Mouse (Mus musculus) kidney, embryonic 14.5 days (tissue): ENCODE measurements around the gene Sprr2a2. TPM values are rescaled to one million over a fixed set of nuclear protein-coding genes. Genes with fewer than 3 reads are reported as not detected.
"Not testable (repeated sequence)": the region's sequence is repeated elsewhere in the genome, so short reads cannot be mapped to it uniquely, and the experiment has no call there.

Source experiments
- ATAC-seq: fragments of 200-750 bp; cut with Nextera tagmentation; 2 replicates; pipeline ENCODE4 v1.8.0; 2017; ENCODE audit warnings: moderate number of reproducible peaks, mild to moderate bottlenecking, moderate TSS enrichment, moderate library complexity; ENCODE audit not compliant: low FRiP score, low TSS enrichment
- H3K27ac ChIP-seq: fragments of 300-500 bp; sonication (generic); 2 replicates; pipeline ENCODE4 v1.5.1; 2014; ENCODE audit warnings: low read depth, mild to moderate bottlenecking, low read length, moderate library complexity, mixed read lengths
- H3K27me3 ChIP-seq: fragments of 300-500 bp; sonication (generic); 2 replicates; pipeline ENCODE4 v1.6.1; 2014; ENCODE audit warnings: mild to moderate bottlenecking, low read length; ENCODE audit not compliant: control insufficient read depth, insufficient read depth
- H3K36me3 ChIP-seq: fragments of 300-500 bp; sonication (generic); 2 replicates; pipeline ENCODE4 v1.6.1; 2014; ENCODE audit warnings: low read length, mixed read lengths; ENCODE audit not compliant: control insufficient read depth, insufficient read depth
- H3K4me1 ChIP-seq: fragments of 300-500 bp; sonication (generic); 2 replicates; pipeline ENCODE4 v1.6.1; 2014; ENCODE audit warnings: low read length, mixed read lengths; ENCODE audit not compliant: control insufficient read depth, insufficient read depth
- H3K4me2 ChIP-seq: fragments of 300-500 bp; sonication (generic); replicated peaks from 2 replicates; pipeline ENCODE4 v1.6.1; 2014; ENCODE audit warnings: low read depth, mild to moderate bottlenecking, low read length
- H3K4me3 ChIP-seq: fragments of 300-500 bp; sonication (generic); 2 replicates; pipeline ENCODE4 v1.5.1; 2014; ENCODE audit warnings: mild to moderate bottlenecking, low read length
- H3K9ac ChIP-seq: fragments of 300-500 bp; sonication (generic); 2 replicates; pipeline ENCODE4 v1.6.1; 2014; ENCODE audit warnings: low read depth, mild to moderate bottlenecking, low read length, moderate library complexity
- H3K9me3 ChIP-seq: fragments of 300-500 bp; sonication (generic); 2 replicates; pipeline ENCODE4 v1.6.1; 2016; ENCODE audit warnings: low read length; ENCODE audit not compliant: control insufficient read depth
- WGBS: fragments of 180-500 bp; shearing (Covaris S2); extraction: QIAGEN DNeasy Blood & Tissue Kit; methylation state at CpG from one replicate; pipeline ENCODE4 v1.1.7; 2014; 5-methylcytosine and 5-hydroxymethylcytosine counted together
- polyA plus RNA-seq: library from polyadenylated mRNA; unstranded; fragments of >200 nt; fragmentation: Nextera tagmentation; extraction: Ambion mirVana; gene quantifications from 2 replicates; pipeline ENCODE4 v1.2.1, GENCODE M21; 2014

Gene Sprr2a2
- polyA plus RNA-seq, result 0.47 TPM in 1 of 2 replicates, not detected in the other

DNA sequence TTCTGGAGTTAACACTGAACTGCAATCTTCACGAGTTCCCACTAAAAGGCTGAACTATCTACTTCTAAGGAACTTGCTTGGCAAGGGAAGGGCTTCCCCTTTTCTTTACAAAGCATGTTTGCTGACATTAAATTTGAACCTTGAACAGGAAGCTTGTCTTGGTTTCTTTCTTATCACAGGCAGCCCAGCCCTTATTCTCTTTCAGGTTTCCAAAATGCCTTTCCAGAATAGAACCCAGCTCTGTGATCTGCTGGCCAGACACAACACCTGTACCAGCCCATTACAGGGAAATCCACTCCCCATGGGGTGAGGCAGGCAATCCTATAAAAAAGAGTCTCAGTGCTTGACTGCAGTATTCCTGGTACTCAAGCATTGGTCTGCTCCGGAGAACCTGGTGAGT is at the start of gene Sprr2a2, which contains the start of gene Sprr2a1:
TSS of gene Sprr2a2 (plus strand) at position 352 of the 400 bp plus-strand sequence.
TSS of gene Sprr2a1 (plus strand) at position 231 of the 400 bp plus-strand sequence.
- not testable (repeated sequence) for H3K9me3 ChIP-seq, H3K27me3 ChIP-seq, H3K36me3 ChIP-seq, H3K27ac ChIP-seq, H3K4me3 ChIP-seq, H3K4me1 ChIP-seq, H3K9ac ChIP-seq, ATAC-seq, H3K4me2 ChIP-seq
- no CpG with 5 or more reads among the region's 2 CpGs for WGBS

DNA sequence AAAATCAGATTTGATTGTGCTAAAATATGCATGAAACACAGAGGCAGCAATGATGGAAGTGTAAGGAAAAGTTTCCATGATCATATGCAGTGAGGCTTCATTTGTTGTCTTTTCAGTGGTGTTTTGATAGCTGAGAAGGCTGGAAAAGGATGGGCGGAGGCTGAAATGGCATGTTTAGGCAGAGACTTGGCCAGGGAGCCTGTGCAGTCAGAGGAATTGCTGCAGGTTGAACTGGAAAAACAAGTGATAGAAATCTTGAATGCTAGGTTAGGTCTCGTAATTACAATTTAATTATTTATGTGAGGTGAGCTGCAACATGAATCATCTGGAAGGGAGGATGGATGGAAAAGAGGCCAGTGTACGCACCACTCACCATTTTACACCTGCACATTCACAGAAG is 45.9 kb upstream of the Sprr2a2 start:
- Histone ChIP-seq H3K4me2 (no peak overlapping the region), H3K27me3 (no peaks in the 10 kb centered on the region), H3K27ac (no peak overlapping the region), H3K4me1 (no peaks in the 10 kb centered on the region), H3K4me3 (no peak overlapping the region), H3K9ac (no peak overlapping the region), H3K36me3 (no peaks in the 10 kb centered on the region), H3K9me3 (no peaks in the 10 kb centered on the region)
- ATAC-seq, result no peak
- WGBS, result 56% methylated on average over 3 of the region's 3 CpGs

DNA sequence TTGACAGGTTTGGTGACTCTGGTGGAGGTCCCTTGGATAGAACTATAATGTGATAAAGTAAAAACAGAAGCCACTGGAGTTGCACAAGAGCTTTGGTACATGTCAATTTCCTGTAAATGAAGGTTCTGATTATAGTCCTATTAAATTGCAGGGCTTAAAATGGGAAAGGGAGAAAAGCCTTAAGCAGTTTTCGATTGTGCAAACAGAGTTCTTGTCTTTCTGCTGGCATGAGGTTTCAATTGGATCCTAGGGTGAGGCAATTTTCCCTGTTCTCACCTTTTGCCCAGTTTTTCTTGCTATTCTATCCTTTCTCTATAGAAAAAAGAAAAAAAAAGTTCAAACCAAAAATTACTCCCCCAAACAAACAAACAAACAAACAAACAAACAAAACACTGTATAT is 38.8 kb upstream of the Sprr2a2 start:
- H3K27me3 ChIP-seq, result no peaks in the 10 kb centered on the region
- H3K9me3 ChIP-seq, result no peaks in the 10 kb centered on the region
- WGBS, result 74% methylated on average over 1 of the region's 1 CpGs
- H3K9ac ChIP-seq, result no peak overlapping the region
- H3K4me2 ChIP-seq, result no peak overlapping the region
- no peaks in the 10 kb centered on the region for H3K36me3 ChIP-seq
- ATAC-seq, result no peak
- H3K27ac ChIP-seq, result no peak overlapping the region
- H3K4me1 ChIP-seq, result no peaks in the 10 kb centered on the region
- H3K4me3 ChIP-seq, result no peak overlapping the region

DNA sequence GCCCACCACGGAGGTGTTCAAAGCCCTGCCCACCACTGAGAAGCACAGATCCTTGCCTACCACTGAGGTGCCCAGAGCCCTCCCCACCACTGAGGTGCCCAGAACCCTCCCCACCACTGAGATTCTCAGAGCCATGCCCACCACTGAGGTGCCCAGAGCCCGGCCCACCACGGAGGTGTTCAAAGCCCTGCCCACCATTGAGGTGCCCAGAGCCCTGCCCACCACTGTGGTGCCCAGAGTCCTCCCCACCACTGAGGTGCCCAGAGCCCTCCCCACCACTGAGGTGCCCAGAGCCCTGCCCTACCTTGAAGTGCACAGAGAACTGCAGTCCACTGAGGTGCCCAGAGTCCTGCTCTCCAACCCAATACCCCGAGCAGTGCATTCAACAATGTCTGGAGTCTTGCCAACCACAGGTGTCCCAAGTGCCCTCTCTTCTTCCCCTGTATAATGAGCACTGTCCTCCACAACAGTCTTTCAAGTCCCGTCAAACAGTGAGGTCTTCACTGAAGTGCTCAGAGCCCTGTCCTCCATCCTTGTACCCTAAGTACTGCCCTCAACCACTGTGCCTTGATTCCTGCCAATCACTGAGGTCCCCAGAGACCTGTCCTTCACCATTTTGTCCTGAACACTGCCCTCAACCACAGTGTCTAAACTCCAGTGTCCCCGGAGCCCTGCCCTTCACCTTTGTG is 20.1 kb upstream of the Sprr2a2 start:
- H3K27me3 ChIP-seq, result no peaks in the 10 kb centered on the region
- no peak overlapping the region for H3K4me3 ChIP-seq
- no peak overlapping the region for H3K9ac ChIP-seq
- H3K9me3 ChIP-seq, result no peaks in the 10 kb centered on the region
- no peaks in the 10 kb centered on the region for H3K36me3 ChIP-seq
- no peak for ATAC-seq
- H3K4me1 ChIP-seq, result no peaks in the 10 kb centered on the region
- no peak overlapping the region for H3K27ac ChIP-seq
- no peak overlapping the region for H3K4me2 ChIP-seq
- 90% methylated on average over 6 of the region's 6 CpGs for WGBS

DNA sequence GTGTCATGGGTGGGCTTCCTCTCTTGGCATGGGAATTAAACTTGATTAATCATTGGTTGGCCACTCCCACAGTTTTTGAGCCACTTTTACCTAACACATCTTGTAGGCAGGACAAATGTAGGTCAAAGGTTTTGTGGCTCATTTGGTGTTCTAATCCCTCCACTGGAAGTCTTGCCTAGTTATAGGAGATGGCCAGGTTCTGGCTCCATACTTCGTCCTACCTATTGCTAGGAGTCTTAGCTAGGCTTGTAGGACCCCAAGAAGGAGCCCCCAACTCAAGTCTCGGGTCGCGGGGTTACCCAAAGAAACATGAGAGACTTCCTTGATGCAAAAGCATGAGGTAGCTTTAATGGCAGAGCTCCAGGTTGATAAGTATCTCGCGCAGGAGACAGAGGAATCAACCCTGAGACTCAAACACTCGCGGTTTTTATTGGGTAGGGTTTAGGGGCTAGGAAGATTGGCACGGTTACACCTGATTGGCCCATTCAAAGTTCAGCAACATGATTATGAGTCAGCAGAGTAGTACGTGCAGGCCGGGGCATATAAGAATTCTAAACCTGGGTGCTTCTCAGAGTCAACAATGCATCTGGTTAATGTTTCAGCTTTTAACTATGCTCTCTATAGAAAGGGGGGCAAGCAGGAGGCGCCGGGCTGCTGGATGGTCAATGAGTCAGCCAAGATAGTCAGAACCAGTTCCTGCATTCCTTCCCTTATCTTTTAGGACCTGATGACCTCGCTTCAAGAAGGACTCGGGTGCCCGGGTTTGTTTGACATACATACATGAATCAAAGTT is 4.4 kb upstream of the Sprr2a2 start:
- peak; percentile 76 for ATAC-seq
- H3K9ac ChIP-seq, H3K27ac ChIP-seq, H3K27me3 ChIP-seq, H3K4me3 ChIP-seq, H3K36me3 ChIP-seq, H3K4me2 ChIP-seq, H3K9me3 ChIP-seq, H3K4me1 ChIP-seq: not testable (repeated sequence)
- WGBS, result no CpG with 5 or more reads among the region's 16 CpGs

DNA sequence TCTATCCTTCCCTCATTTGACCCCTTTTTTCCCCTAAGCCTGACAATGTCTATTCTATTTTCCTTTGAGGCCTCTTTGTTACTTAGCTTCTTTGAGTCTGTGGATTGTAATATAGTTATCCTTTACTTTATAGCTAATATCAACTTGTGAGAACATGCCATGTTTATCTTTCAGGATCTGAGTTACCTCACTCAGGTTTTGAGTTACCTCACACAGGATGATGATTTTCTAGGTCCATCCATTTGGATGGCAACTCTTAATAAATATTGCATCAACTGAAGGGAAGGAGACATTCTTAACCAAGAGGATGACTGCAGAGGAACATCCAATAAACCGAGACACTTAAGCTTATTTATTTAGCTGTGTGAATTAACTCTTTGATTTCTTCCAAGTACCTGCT is 3.7 kb upstream of the Sprr2a2 start:
- H3K27me3 ChIP-seq, H3K4me3 ChIP-seq, H3K9ac ChIP-seq, H3K9me3 ChIP-seq, H3K27ac ChIP-seq, H3K36me3 ChIP-seq, H3K4me2 ChIP-seq, H3K4me1 ChIP-seq: not testable (repeated sequence)
- WGBS, result no CpG with 5 or more reads among the region's 1 CpGs
- peak; percentile 34; the same call in 1 of the 2 replicates for ATAC-seq

DNA sequence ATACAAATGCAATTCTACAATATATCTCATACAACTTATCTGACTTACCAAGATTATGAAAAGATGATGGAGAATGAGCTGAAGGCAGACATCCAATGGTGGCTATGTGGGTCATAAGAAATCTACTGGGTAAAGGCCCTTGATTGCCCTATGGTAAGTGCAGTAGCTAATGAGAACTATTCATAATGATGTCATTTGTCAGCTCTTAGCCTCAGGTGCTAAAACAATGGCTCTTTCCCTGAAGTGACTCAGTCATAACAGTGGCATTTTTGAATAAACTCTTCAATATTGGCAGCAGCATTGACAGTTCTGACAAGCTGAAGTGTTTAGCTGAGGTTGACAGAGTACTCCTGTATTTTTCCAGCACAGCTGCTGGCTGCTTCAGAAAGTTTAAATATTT is 2.1 kb upstream of the Sprr2a2 start:
- ATAC-seq, H3K27ac ChIP-seq, H3K9me3 ChIP-seq: not testable (repeated sequence)

DNA sequence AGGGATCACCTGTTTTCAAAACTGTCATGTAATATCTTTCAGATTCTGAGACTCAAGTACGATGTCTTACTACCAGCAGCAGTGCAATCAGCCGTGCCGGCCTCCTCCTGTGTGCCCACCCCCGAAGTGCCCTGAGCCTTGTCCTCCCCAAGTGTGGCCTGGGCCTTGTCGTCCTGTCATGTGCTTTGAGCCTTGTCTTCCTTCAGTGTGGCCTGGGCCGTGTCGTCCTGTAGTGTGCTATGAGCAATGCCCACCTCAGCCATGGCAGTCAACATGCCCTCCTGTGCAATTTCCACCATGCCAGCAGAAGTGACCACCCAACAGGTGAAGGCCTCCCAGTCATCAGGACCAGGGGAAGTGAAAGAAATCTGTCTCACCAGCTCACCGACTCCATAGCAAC is 3.3 kb downstream of the Sprr2a2 start:
- not testable (repeated sequence) for H3K27ac ChIP-seq, H3K4me2 ChIP-seq, H3K36me3 ChIP-seq, H3K4me1 ChIP-seq, H3K27me3 ChIP-seq, H3K9me3 ChIP-seq, H3K9ac ChIP-seq, H3K4me3 ChIP-seq
- ATAC-seq, result peak; percentile 70
- WGBS, result no CpG with 5 or more reads among the region's 8 CpGs

More for the DNA sequence above, 2.1 kb upstream of the Sprr2a2 start:
- not testable (repeated sequence) for H3K4me3 ChIP-seq, H3K36me3 ChIP-seq, H3K4me2 ChIP-seq, H3K27me3 ChIP-seq, H3K4me1 ChIP-seq, H3K9ac ChIP-seq

DNA sequence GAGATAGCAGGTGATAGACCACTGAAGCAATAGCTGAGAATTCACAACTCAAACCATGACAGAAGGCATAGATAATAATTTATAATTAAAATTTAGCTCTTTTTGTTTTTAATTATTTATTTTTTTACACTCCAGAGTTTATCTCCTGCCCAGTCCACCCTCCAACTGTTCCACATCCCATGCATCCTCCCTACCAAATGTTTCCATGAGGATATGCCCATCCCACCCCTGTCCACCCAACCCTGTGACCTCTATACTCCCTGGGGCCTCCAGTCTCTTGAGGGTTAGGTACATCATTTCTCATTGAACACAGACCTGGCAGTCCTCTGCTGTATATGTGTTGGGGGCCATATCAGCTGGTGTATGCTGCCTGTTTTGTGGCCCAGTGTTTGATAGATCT is 8.0 kb downstream of the Sprr2a2 start:
- not testable (repeated sequence) for H3K36me3 ChIP-seq, H3K4me1 ChIP-seq, H3K4me2 ChIP-seq, H3K4me3 ChIP-seq, H3K9ac ChIP-seq, H3K27me3 ChIP-seq, H3K27ac ChIP-seq, H3K9me3 ChIP-seq
- ATAC-seq, result peak; percentile 70
